Mouse (Mus musculus): Measurements from ENCODE around the gene Nme8.

DNA sequence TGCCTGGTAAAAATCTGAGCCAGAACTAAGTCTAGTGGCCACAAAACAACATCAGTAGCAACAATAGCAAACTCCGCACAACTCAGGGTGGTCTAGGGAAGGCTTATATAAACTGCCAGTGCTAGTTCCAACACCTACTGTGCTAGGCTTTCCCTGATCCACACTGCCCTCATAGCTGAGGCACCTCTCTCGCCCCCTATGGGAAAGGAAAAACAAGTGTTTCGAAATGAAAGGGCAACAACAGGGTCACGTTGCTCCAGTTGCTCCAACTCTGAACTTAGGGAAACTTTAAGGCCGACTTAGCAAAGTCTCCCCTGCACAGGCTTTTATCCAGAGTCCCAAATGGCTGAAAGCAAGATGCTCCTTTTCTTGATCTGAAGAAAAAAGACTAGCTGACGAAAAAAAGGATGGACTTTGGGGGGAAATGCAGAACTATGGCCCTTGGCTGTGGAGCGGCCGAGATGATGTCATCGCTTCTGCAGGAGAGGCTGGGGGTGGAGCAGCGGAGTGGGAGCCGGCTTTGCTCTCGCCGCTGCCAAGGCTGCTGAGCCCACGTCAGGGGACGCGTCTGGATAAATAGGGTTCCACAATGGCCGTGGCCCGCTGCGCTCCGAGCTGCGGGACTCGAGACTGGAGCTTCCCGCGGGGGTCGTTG is 74.9 kb downstream of the Nme8 start, which contains the start of gene Sfrp4:
- no peak for TF ChIP-seq UBTF (IDR thresholded peaks at IDR 0.05; ENCODE audit: low read depth, low read length)
- TF ChIP-seq CTCF (conservative IDR thresholded peaks at IDR 0.05 in 1 of 2, IDR thresholded peaks at IDR 0.05 in 1 of 2; ENCODE audit: low read depth in 2 of 2, low read length in 2 of 2): peak in 1 of 2 experiments; percentile 16; a peak in 1 of 4 replicates
